Mouse (Mus musculus): ENCODE measurements around the gene Tmem53. TPM values are rescaled to one million over a fixed set of nuclear protein-coding genes. Genes with fewer than 3 reads are reported as not detected.

Gene Tmem53
- polyA plus RNA-seq, 1 experiment from 2014 or later, result 38.0 TPM

DNA sequence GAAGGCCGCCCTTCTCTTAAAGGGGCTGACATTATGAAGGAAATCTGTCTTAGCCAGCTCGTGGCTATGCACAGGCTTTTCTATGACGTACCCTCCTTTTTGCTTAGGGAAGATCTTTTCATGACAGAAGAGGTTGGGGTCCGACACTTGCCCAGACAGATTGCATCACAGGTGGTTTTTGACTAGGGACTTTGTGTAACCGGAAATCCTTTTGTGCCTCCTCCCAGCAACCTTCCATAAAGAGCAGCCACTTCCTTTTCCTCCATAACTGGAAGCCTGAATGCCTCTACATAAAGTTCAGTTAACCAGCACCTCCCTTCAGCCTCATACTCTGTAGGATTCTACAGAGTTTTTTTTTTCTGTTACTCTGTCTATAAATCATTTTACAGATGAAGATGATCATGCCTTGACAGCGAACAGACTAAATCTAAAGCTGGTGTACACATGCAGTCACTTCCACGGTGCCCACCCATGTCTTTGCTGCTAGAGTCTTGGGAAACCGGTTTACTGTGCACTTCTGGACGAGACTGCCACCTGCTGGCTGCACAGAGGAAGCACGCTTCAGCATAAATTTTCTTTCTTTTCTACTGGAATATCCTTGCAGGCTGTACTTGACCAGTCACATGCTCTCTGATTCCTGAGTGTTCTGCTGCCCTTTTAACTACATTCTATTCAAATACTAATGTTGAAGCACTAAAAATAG, 33.1 kb upstream of the Tmem53 start:
- Histone ChIP-seq H3K27ac (replicated peaks in 1 of 2; ENCODE audit: control insufficient read depth in 1 of 2, insufficient read depth in 1 of 2, low read depth in 2 of 2, low read length in 2 of 2) (no peak overlapping the region), H3K27me3 (ENCODE audit: control insufficient read depth, insufficient read depth, low read length) (no peaks in the 10 kb centered on the region), H3K9me3 (ENCODE audit: control insufficient read depth, low read length) (no peaks in the 10 kb centered on the region), H3K9ac (ENCODE audit: low read length) (no peak overlapping the region), H3K36me3 (ENCODE audit: control insufficient read depth, insufficient read depth, low read length) (no peaks in the 10 kb centered on the region), H3K4me3 (ENCODE audit: control insufficient read depth in 1 of 2, insufficient read depth in 1 of 2, low read depth in 1 of 2, low read length in 2 of 2) (no peak overlapping the region), H3K4me1 (ENCODE audit: control insufficient read depth in 2 of 2, insufficient read depth in 2 of 2, low read length in 2 of 2) (no peaks in the 10 kb centered on the region), H3K4me2 (ENCODE audit: low read length) (no peak overlapping the region; the same call in 1 of the 2 replicates)
- WGBS, result 34% methylated on average over 10 of the region's 10 CpGs
- no peak for ATAC-seq (ENCODE audit: insufficient number of reproducible peaks, insufficient read depth, low FRiP score, low read depth)

GRCm38 (mm10) chr4:117220741-117221515, 30.8 kb upstream of the Tmem53 start:
- ATAC-seq (ENCODE audit: insufficient number of reproducible peaks, insufficient read depth, low FRiP score, low read depth), result no peak
- H3K27me3 ChIP-seq (ENCODE audit: control insufficient read depth, insufficient read depth, low read length), result no peaks in the 10 kb centered on the region
- peaks cover 0 to 3% of the 10 kb centered on the region in 2 experiments; a peak in 1 of 4 replicates for H3K4me1 ChIP-seq (ENCODE audit: control insufficient read depth in 2 of 2, insufficient read depth in 2 of 2, low read length in 2 of 2)
- H3K27ac ChIP-seq (replicated peaks in 1 of 2; ENCODE audit: control insufficient read depth in 1 of 2, insufficient read depth in 1 of 2, low read depth in 2 of 2, low read length in 2 of 2), result no peak overlapping the region
- no peak overlapping the region for H3K9ac ChIP-seq (ENCODE audit: low read length)
- no peaks in the 10 kb centered on the region for H3K9me3 ChIP-seq (ENCODE audit: control insufficient read depth, low read length)
- no peak overlapping the region for H3K4me2 ChIP-seq (ENCODE audit: low read length)
- 70% methylated on average over 9 of the region's 9 CpGs for WGBS
- H3K4me3 ChIP-seq (ENCODE audit: control insufficient read depth in 1 of 2, insufficient read depth in 1 of 2, low read depth in 1 of 2, low read length in 2 of 2), result no peak overlapping the region
- no peaks in the 10 kb centered on the region for H3K36me3 ChIP-seq (ENCODE audit: control insufficient read depth, insufficient read depth, low read length)

DNA sequence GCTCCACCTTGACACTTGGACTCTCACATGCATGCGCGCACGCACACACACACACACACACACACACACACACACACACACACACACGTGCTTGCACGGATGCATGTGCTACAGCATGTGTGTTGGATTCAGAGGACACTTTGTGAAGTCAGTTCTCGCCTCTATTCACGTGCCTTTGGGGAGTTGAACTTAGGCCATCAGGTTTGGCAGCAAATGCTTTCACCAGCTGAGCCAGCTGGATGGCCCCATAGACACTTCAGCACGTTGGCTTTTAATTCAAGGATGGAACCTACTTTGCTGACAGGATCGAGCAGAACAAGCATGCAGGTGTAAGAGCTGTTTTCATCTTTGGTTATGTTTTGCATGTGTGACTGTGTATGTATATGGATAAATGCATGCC, 29.9 kb upstream of the Tmem53 start:
- 80% methylated on average over 9 of the region's 9 CpGs for WGBS
- no peak overlapping the region for H3K27ac ChIP-seq (replicated peaks in 1 of 2; ENCODE audit: control insufficient read depth in 1 of 2, insufficient read depth in 1 of 2, low read depth in 2 of 2, low read length in 2 of 2)
- H3K9me3 ChIP-seq (ENCODE audit: control insufficient read depth, low read length), result no peaks in the 10 kb centered on the region
- H3K4me1 ChIP-seq (ENCODE audit: control insufficient read depth in 2 of 2, insufficient read depth in 2 of 2, low read length in 2 of 2), result peaks cover 0 to 3% of the 10 kb centered on the region in 2 experiments; a peak in 1 of 4 replicates
- no peaks in the 10 kb centered on the region for H3K36me3 ChIP-seq (ENCODE audit: control insufficient read depth, insufficient read depth, low read length)
- H3K4me2 ChIP-seq (ENCODE audit: low read length), result no peak overlapping the region
- no peaks in the 10 kb centered on the region for H3K27me3 ChIP-seq (ENCODE audit: control insufficient read depth, insufficient read depth, low read length)
- no peak for ATAC-seq (ENCODE audit: insufficient number of reproducible peaks, insufficient read depth, low FRiP score, low read depth)
- no peak overlapping the region for H3K4me3 ChIP-seq (ENCODE audit: control insufficient read depth in 1 of 2, insufficient read depth in 1 of 2, low read depth in 1 of 2, low read length in 2 of 2)
- no peak overlapping the region for H3K9ac ChIP-seq (ENCODE audit: low read length)

DNA sequence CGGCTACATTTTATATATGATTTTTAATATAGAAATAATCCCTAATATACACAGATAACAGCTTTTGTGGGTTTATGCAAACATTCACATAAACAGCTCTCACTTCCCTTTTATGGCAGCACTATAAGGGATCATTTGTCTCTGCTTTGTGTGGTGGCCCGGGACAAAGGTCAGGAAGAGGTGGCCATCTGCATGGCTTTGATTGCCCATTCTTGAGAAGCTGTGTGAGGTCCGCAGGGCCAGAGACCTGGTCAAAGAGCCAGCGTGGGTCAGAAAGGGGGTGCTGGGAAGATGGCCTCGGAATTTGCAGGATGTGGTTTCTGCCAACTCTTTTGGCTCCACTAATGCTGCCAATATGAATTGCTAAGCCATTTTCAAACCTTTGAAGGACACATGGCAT, 28.8 kb upstream of the Tmem53 start:
- Histone ChIP-seq H3K4me3 (ENCODE audit: control insufficient read depth in 1 of 2, insufficient read depth in 1 of 2, low read depth in 1 of 2, low read length in 2 of 2) (no peak overlapping the region), H3K27ac (replicated peaks in 1 of 2; ENCODE audit: control insufficient read depth in 1 of 2, insufficient read depth in 1 of 2, low read depth in 2 of 2, low read length in 2 of 2) (no peak overlapping the region), H3K4me1 (ENCODE audit: control insufficient read depth in 2 of 2, insufficient read depth in 2 of 2, low read length in 2 of 2) (peaks cover 0 to 3% of the 10 kb centered on the region in 2 experiments; a peak in 1 of 4 replicates), H3K36me3 (ENCODE audit: control insufficient read depth, insufficient read depth, low read length) (no peaks in the 10 kb centered on the region), H3K4me2 (ENCODE audit: low read length) (no peak overlapping the region), H3K9me3 (ENCODE audit: control insufficient read depth, low read length) (no peaks in the 10 kb centered on the region), H3K27me3 (ENCODE audit: control insufficient read depth, insufficient read depth, low read length) (no peaks in the 10 kb centered on the region), H3K9ac (ENCODE audit: low read length) (no peak overlapping the region)
- ATAC-seq (ENCODE audit: insufficient number of reproducible peaks, insufficient read depth, low FRiP score, low read depth), result no peak
- WGBS, result 63% methylated on average over 5 of the region's 5 CpGs

DNA sequence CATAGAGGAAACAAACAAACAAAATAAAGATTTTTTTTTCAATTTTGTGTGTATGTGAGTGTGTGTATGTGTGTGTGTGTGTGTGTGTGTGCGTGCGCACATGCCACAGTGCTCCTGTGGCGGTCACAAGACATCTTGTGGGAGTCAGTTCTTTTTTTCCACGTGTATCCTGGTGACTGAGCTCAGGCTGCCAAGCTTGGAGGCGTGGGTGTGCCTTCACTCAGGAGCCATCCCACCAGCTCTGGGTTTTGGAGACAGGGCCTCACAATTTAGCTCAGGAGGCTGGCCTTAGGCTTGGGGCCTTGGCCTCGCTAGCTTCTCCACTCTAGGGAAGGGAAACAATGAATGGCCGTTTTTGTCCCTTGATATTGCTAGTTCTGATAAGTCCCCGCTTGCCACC, 27.6 kb upstream of the Tmem53 start:
- no peak for ATAC-seq (ENCODE audit: insufficient number of reproducible peaks, insufficient read depth, low FRiP score, low read depth)
- WGBS, result 62% methylated on average over 8 of the region's 8 CpGs

GRCm38 (mm10) chr4:117225250-117225649, 26.5 kb upstream of the Tmem53 start:
- no peak overlapping the region for H3K4me3 ChIP-seq (ENCODE audit: control insufficient read depth in 1 of 2, insufficient read depth in 1 of 2, low read depth in 1 of 2, low read length in 2 of 2)
- no peak overlapping the region for H3K4me2 ChIP-seq (ENCODE audit: low read length)
- H3K4me1 ChIP-seq (ENCODE audit: control insufficient read depth in 2 of 2, insufficient read depth in 2 of 2, low read length in 2 of 2), result peaks cover 0 to 3% of the 10 kb centered on the region in 2 experiments; a peak in 1 of 4 replicates
- no peak overlapping the region for H3K27ac ChIP-seq (replicated peaks in 1 of 2; ENCODE audit: control insufficient read depth in 1 of 2, insufficient read depth in 1 of 2, low read depth in 2 of 2, low read length in 2 of 2)
- H3K27me3 ChIP-seq (ENCODE audit: control insufficient read depth, insufficient read depth, low read length), result no peaks in the 10 kb centered on the region
- no peak overlapping the region for H3K9ac ChIP-seq (ENCODE audit: low read length)
- ATAC-seq (ENCODE audit: insufficient number of reproducible peaks, insufficient read depth, low FRiP score, low read depth), result no peak
- H3K36me3 ChIP-seq (ENCODE audit: control insufficient read depth, insufficient read depth, low read length), result no peaks in the 10 kb centered on the region
- no peaks in the 10 kb centered on the region for H3K9me3 ChIP-seq (ENCODE audit: control insufficient read depth, low read length)

More for the DNA sequence above, 27.6 kb upstream of the Tmem53 start:
- H3K27me3 ChIP-seq (ENCODE audit: control insufficient read depth, insufficient read depth, low read length), result no peaks in the 10 kb centered on the region
- H3K4me3 ChIP-seq (ENCODE audit: control insufficient read depth in 1 of 2, insufficient read depth in 1 of 2, low read depth in 1 of 2, low read length in 2 of 2), result no peak overlapping the region
- no peak overlapping the region for H3K4me2 ChIP-seq (ENCODE audit: low read length)
- H3K4me1 ChIP-seq (ENCODE audit: control insufficient read depth in 2 of 2, insufficient read depth in 2 of 2, low read length in 2 of 2), result peaks cover 0 to 3% of the 10 kb centered on the region in 2 experiments; a peak in 1 of 4 replicates
- no peaks in the 10 kb centered on the region for H3K9me3 ChIP-seq (ENCODE audit: control insufficient read depth, low read length)
- H3K36me3 ChIP-seq (ENCODE audit: control insufficient read depth, insufficient read depth, low read length), result no peaks in the 10 kb centered on the region
- H3K27ac ChIP-seq (replicated peaks in 1 of 2; ENCODE audit: control insufficient read depth in 1 of 2, insufficient read depth in 1 of 2, low read depth in 2 of 2, low read length in 2 of 2), result no peak overlapping the region
- H3K9ac ChIP-seq (ENCODE audit: low read length), result no peak overlapping the region

DNA sequence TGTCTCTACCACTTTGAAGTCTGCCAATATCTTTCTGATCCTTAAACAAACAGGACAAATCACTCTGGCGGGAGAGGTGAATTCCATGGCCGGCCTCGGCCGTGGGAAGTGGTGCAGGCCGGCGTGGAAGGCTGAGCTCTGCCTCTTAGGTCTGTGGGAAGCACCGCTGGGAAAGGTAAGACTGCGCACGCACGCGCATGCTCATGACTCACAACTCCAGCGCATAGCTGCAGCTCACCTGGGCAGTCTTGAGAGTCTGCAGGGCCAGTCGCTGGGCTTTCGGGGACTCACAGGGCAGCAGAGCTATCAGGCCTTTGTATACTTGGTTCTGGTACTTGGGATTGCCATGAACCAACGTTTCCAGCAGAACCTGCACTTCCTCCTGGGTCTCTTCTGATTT, 22.2 kb upstream of the Tmem53 start:
- Histone ChIP-seq H3K36me3 (ENCODE audit: control insufficient read depth, insufficient read depth, low read length) (no peaks in the 10 kb centered on the region), H3K4me3 (ENCODE audit: control insufficient read depth in 1 of 2, insufficient read depth in 1 of 2, low read depth in 1 of 2, low read length in 2 of 2) (no peak overlapping the region), H3K27me3 (ENCODE audit: control insufficient read depth, insufficient read depth, low read length) (no peaks in the 10 kb centered on the region), H3K4me2 (ENCODE audit: low read length) (no peak overlapping the region), H3K9ac (ENCODE audit: low read length) (no peak overlapping the region), H3K4me1 (ENCODE audit: control insufficient read depth in 2 of 2, insufficient read depth in 2 of 2, low read length in 2 of 2) (no peaks in the 10 kb centered on the region), H3K27ac (replicated peaks in 1 of 2; ENCODE audit: control insufficient read depth in 1 of 2, insufficient read depth in 1 of 2, low read depth in 2 of 2, low read length in 2 of 2) (no peak overlapping the region), H3K9me3 (ENCODE audit: control insufficient read depth, low read length) (no peaks in the 10 kb centered on the region)
- ATAC-seq (ENCODE audit: insufficient number of reproducible peaks, insufficient read depth, low FRiP score, low read depth), result no peak
- WGBS, result 57% methylated on average over 15 of the region's 15 CpGs

Data from heart, embryonic 14.5 days (tissue).